ENCODE assay signal across 14 mouse cellular contexts in genomic region chr7:12986906-12987305, GRCm38 (mm10). TPM values are rescaled to one million over a fixed set of nuclear protein-coding genes. Genes with fewer than 3 reads are reported as not detected.
"Had no signal": no experiment of that assay in that cellular context is flagged by ENCODE, and none has a peak within 500 bp of the region (broad histone marks: within the 10 kb centered on the region; RNA-seq: fewer than 3 reads in every experiment).

No protein-coding gene starts in this region.

- H3K9ac ChIP-seq: intestine, embryonic 15.5 days; midbrain, embryonic 13.5 days; neural tube, embryonic 15.5 days had no signal

- H3K9me3 ChIP-seq: intestine, embryonic 15.5 days; limb, embryonic 10.5 days; midbrain, embryonic 13.5 days; neural tube, embryonic 15.5 days had no signal

- H3K27ac ChIP-seq: intestine, embryonic 15.5 days; limb, embryonic 10.5 days; midbrain, embryonic 13.5 days; neural tube, embryonic 15.5 days; stomach, postnatal 0 days had no signal

- DNase-seq: kidney, adult 18-20 months; kidney, postnatal 14 days; lung, adult 2 months; lung, postnatal 36 days; thymus, postnatal 14 days had no signal

- H3K36me3 ChIP-seq: intestine, embryonic 15.5 days had no signal

- H3K4me3 ChIP-seq: intestine, embryonic 15.5 days; limb, embryonic 10.5 days; midbrain, embryonic 13.5 days; myocyte; neural tube, embryonic 15.5 days had no signal

- H3K27me3 ChIP-seq: intestine, embryonic 15.5 days; midbrain, embryonic 13.5 days; neural tube, embryonic 15.5 days had no signal

- H3K4me2 ChIP-seq: intestine, embryonic 15.5 days; midbrain, embryonic 13.5 days; neural tube, embryonic 15.5 days had no signal

- H3K4me1 ChIP-seq: intestine, embryonic 15.5 days; limb, embryonic 10.5 days; midbrain, embryonic 13.5 days; neural tube, embryonic 15.5 days had no signal

- ATAC-seq: intestine, embryonic 15.5 days; lung, postnatal 0 days; midbrain, embryonic 13.5 days had no signal

RNA-seq across cellular contexts. Expression of gene Slc27a5, which starts 11.1 kb away (rescaled TPM):
- polyA plus RNA-seq: kidney, embryonic 14.5 days; limb, embryonic 10.5 days; lung, postnatal 0 days; myocyte; neural tube, embryonic 11.5 days had no signal
